Mouse (Mus musculus): ENCODE data around the gene Plekha1. TPM values are rescaled to one million over a fixed set of nuclear protein-coding genes. Genes with fewer than 3 reads are reported as not detected.

Plekha1 gene
- polyA plus RNA-seq, 1 experiment from 2014 or later, result 39.5 TPM

DNA sequence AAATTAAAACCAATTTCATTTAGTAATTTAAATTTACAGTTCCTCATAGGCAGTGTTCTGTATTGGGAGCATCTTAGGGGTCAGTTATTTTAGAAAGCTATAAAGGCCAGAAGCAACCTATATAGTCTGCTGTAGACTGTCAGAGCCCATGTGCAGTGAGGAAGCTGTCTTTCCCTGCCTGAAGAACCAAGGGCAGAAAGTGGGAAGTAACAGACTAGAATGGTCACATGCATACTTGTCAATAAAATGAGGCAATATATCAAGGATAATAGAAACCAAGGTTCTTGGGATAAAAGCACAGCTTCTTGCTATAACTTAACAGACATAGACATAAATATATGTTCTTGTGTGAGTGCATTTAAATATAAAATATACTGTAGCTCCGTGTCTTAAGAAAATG is 37.4 kb downstream of the Plekha1 start:
- Histone ChIP-seq H3K9me3 (no peaks in the 10 kb centered on the region), H3K27ac (no peak overlapping the region), H3K4me3 (no peak overlapping the region), H3K4me1 (replicated peaks) (no peaks in the 10 kb centered on the region), H3K27me3 (ENCODE audit: insufficient read depth, poor library complexity, severe bottlenecking) (no peaks in the 10 kb centered on the region), H3K36me3 (peaks cover 53% of the 10 kb centered on the region)
- 95% methylated on average over 1 of the region's 1 CpGs for WGBS
- DNase-seq (ENCODE audit: low spot score), result no peak

- H3K27ac ChIP-seq, result no peak overlapping the region
- no peaks in the 10 kb centered on the region for H3K9me3 ChIP-seq
- WGBS, result 90% methylated on average over 16 of the region's 16 CpGs
- peaks cover 52% of the 10 kb centered on the region for H3K36me3 ChIP-seq
- no peaks in the 10 kb centered on the region for H3K4me1 ChIP-seq (replicated peaks)
- H3K4me3 ChIP-seq, result no peak overlapping the region
- DNase-seq (ENCODE audit: low spot score), result no peak
- H3K27me3 ChIP-seq (ENCODE audit: insufficient read depth, poor library complexity, severe bottlenecking), result no peaks in the 10 kb centered on the region
Observed at GRCm38 (mm10) chr7:130903505-130904074, 38.0 kb downstream of the Plekha1 start.

DNA sequence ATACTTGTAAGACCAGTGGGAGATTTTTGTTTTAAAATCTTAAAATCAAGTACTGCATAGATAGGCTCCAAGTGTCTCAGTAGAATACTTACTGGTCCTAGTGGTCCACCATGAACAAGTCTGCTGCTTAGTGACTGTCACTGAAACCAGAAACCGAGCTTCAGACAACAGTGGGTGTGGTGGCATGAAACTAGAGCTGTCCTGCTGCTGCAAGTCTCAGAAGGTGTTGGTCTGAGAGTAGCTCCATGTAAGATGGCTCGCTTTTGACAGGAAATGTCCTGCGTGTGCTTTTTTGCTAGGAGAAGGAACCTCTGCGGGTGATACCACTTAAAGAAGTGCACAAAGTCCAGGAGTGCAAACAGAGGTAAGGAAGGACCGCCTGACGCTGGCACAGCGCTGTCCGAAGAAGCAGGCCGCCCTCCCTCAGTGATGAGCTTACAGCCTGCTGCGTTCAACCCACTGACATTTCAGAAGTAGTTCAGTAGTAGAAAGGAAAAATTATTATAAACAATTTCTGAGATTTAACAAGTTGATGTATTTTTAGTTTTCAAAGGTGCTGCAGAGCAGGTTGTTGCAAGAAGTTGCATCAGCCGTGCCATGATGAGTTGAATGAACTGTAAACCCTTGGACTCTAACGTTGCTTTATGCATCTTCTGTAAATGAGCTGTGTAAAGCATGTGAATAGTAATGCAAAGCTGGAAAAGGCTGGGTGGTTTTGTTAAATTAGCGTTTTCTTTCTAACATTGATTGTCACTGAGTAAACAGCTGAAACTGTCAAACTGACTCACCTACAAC is 39.2 kb downstream of the Plekha1 start:
- Histone ChIP-seq H3K9me3 (no peaks in the 10 kb centered on the region), H3K27ac (no peak overlapping the region), H3K4me3 (no peak overlapping the region), H3K27me3 (ENCODE audit: insufficient read depth, poor library complexity, severe bottlenecking) (no peaks in the 10 kb centered on the region), H3K4me1 (replicated peaks) (no peaks in the 10 kb centered on the region), H3K36me3 (peaks cover 54% of the 10 kb centered on the region)
- WGBS, result 92% methylated on average over 13 of the region's 13 CpGs
- no peak for DNase-seq (ENCODE audit: low spot score)

DNA sequence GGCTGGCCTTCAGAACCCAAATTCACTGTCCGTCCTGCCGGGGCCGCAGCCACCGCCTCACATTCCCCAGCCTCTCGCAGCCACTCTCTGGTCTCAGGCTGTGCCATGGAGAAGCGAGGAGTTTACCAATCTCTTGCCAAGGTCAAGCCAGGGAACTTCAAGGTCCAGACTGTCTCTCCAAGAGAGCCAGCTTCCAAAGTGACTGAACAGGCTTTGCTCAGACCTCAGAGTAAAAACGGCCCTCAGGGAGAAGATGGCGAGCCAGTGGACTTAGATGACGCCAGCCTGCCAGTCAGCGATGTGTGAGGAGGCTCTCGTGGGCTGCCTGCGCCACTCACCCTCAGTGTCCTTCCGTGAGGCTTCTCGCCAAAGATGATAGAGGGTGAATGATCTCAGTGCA is 45.3 kb downstream of the Plekha1 start:
- no peak overlapping the region for H3K4me3 ChIP-seq
- H3K27ac ChIP-seq, result no peak overlapping the region
- H3K27me3 ChIP-seq (ENCODE audit: insufficient read depth, poor library complexity, severe bottlenecking), result no peaks in the 10 kb centered on the region
- peaks cover 47% of the 10 kb centered on the region for H3K36me3 ChIP-seq
- no peaks in the 10 kb centered on the region for H3K4me1 ChIP-seq (replicated peaks)
- no peak for DNase-seq (ENCODE audit: low spot score)
- H3K9me3 ChIP-seq, result no peaks in the 10 kb centered on the region
- WGBS, result 94% methylated on average over 14 of the region's 14 CpGs

GRCm38 (mm10) chr7:130914693-130915363 is 49.3 kb downstream of the Plekha1 start:
- no peaks in the 10 kb centered on the region for H3K9me3 ChIP-seq
- H3K4me1 ChIP-seq (replicated peaks), result no peaks in the 10 kb centered on the region
- H3K4me3 ChIP-seq, result no peak overlapping the region
- no peaks in the 10 kb centered on the region for H3K27me3 ChIP-seq (ENCODE audit: insufficient read depth, poor library complexity, severe bottlenecking)
- no peak overlapping the region for H3K27ac ChIP-seq
- WGBS, result 64% methylated on average over 5 of the region's 5 CpGs
- H3K36me3 ChIP-seq, result peaks cover 33% of the 10 kb centered on the region
- DNase-seq (ENCODE audit: low spot score), result no peak

DNA sequence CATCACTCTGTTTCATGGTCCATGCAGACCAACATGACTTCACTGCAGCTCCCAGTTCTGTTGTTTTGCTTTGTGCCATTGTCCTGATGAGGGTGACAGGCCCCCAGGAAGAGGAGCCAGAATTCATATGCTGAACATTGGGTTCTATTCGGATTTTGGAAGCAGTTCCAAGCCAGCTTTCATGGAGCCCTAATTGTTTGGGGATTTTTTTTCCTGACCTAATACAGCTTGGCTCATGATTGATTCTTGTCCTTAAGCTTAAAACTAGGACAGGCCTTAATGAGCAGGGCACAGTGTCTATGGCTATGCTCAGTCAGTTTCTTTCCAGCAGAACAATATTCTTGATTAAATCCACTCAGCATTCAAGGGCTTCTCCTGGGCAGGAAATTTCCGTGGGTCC is 52.7 kb downstream of the Plekha1 start:
- no peak overlapping the region for H3K4me3 ChIP-seq
- DNase-seq (ENCODE audit: low spot score), result no peak
- 65% methylated on average over 2 of the region's 2 CpGs for WGBS
- no peak overlapping the region for H3K27ac ChIP-seq
- H3K9me3 ChIP-seq, result no peaks in the 10 kb centered on the region
- H3K27me3 ChIP-seq (ENCODE audit: insufficient read depth, poor library complexity, severe bottlenecking), result no peaks in the 10 kb centered on the region
- H3K4me1 ChIP-seq (replicated peaks), result no peaks in the 10 kb centered on the region
- peaks cover 11% of the 10 kb centered on the region for H3K36me3 ChIP-seq

DNA sequence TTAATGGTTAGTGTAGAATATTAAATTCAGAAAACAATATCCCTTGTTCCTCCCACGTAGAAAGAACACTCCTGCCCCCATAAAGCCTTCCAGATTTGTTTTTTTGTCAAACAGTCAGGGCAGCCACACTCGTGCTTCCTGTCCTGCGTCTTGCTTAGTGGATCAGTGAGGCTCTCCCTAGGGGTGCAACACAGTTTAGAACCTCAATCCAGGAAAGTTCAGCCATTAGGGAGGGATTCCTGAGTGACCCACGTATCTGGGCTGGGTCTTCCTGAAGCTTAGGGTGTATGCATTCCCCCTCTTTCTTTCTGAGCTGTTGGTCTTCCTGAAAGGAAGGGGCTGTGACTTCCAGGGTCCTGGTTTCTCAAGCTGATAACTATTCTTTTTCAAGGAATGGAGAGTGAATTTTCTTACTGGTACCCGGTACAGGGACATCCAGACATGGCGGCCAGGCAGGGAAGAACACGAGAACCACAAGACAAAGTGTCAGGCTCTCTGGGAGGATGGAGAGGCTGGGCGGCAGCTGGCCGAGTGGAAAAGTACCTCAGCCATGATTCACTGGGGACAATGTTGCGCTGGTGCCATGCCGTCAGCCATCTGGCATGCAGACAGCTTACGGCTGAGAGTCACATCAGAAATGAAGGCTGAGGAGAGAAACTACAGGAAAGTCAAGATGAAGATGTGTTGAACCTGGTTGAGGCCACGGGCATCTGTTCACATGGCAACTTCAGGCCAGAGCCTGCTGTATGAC is 57.6 kb downstream of the Plekha1 start:
- H3K4me1 ChIP-seq (replicated peaks), result no peaks in the 10 kb centered on the region
- peak; percentile 23 for DNase-seq (ENCODE audit: low spot score)
- H3K27me3 ChIP-seq (ENCODE audit: insufficient read depth, poor library complexity, severe bottlenecking), result no peaks in the 10 kb centered on the region
- 75% methylated on average over 13 of the region's 13 CpGs for WGBS
- H3K36me3 ChIP-seq, result no peaks in the 10 kb centered on the region
- 0 out of 2 replicates have a peak overlapping the region, but pooled peaks have one; percentile 23 for H3K27ac ChIP-seq
- no peaks in the 10 kb centered on the region for H3K9me3 ChIP-seq
- no peak overlapping the region for H3K4me3 ChIP-seq

GRCm38 (mm10) chr7:130930401-130930800 is 64.8 kb downstream of the Plekha1 start:
- Histone ChIP-seq H3K4me1 (replicated peaks) (peaks cover 4% of the 10 kb centered on the region), H3K4me3 (no peak overlapping the region), H3K27me3 (ENCODE audit: insufficient read depth, poor library complexity, severe bottlenecking) (peaks cover 34% of the 10 kb centered on the region), H3K9me3 (no peaks in the 10 kb centered on the region), H3K27ac (no peak overlapping the region), H3K36me3 (no peaks in the 10 kb centered on the region)
- no peak for DNase-seq (ENCODE audit: low spot score)
- 61% methylated on average over 3 of the region's 3 CpGs for WGBS

DNA sequence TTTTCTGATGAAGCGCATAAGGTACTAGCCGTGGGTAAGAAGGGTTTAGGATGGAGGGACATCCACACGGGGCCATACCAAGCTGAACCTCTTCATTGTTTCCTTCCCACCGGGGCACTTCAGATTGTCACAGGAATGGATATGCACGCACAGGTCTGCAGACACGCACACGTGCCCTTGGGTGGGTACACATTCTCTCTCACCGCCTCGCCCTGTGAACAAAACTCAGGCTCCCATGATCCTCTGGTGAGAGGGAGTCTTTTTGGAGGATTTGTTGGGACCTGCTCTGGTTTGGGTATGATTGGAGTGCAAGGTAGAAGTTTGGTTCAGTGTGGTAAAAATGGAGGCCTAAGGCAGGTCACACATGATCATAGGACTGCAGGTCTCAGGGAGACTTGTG is 67.4 kb downstream of the Plekha1 start:
- peaks cover 59% of the 10 kb centered on the region for H3K27me3 ChIP-seq (ENCODE audit: insufficient read depth, poor library complexity, severe bottlenecking)
- no peaks in the 10 kb centered on the region for H3K36me3 ChIP-seq
- peaks cover 19% of the 10 kb centered on the region for H3K4me1 ChIP-seq (replicated peaks)
- WGBS, result 87% methylated on average over 9 of the region's 9 CpGs
- H3K9me3 ChIP-seq, result no peaks in the 10 kb centered on the region
- no peak for DNase-seq (ENCODE audit: low spot score)
- H3K27ac ChIP-seq, result no peak overlapping the region
- H3K4me3 ChIP-seq, result no peak overlapping the region

- peaks cover 77% of the 10 kb centered on the region for H3K27me3 ChIP-seq (ENCODE audit: insufficient read depth, poor library complexity, severe bottlenecking)
- H3K4me3 ChIP-seq, result no peak overlapping the region
- 84% methylated on average over 4 of the region's 4 CpGs for WGBS
- H3K4me1 ChIP-seq (replicated peaks), result peaks cover 19% of the 10 kb centered on the region
- no peak overlapping the region for H3K27ac ChIP-seq
- H3K36me3 ChIP-seq, result no peaks in the 10 kb centered on the region
- DNase-seq (ENCODE audit: low spot score), result no peak
- no peaks in the 10 kb centered on the region for H3K9me3 ChIP-seq
Observed at GRCm38 (mm10) chr7:130934654-130935053, 69.1 kb downstream of the Plekha1 start.

DNA sequence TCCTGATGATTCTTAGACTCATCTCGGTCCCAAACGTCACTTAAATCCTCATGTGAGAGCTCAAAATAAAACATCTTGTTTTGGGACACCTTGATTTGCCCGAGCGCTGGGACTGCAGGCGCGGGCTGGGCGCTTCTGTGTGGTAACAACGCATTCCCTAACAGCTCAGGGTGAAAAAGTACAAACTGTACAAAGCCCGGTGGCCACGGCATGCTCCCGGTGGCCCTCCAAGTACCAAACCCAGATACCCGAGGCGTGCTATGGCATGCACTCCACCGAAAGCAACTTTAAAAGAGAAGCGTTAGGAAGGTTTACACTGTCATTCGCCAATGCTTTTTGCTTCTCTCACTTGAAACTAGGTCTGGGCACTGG is 69.9 kb downstream of the Plekha1 start:
- WGBS, result 12% methylated on average over 16 of the region's 16 CpGs
- Histone ChIP-seq H3K4me1 (replicated peaks) (peaks cover 19% of the 10 kb centered on the region), H3K36me3 (no peaks in the 10 kb centered on the region), H3K27me3 (ENCODE audit: insufficient read depth, poor library complexity, severe bottlenecking) (peaks cover 84% of the 10 kb centered on the region), H3K4me3 (peak overlapping the region; percentile 56), H3K27ac (no peak overlapping the region), H3K9me3 (no peaks in the 10 kb centered on the region)
- DNase-seq (ENCODE audit: low spot score), result peak; percentile 22

GRCm38 (mm10) chr7:130935793-130936471 is 70.4 kb downstream of the Plekha1 start, which contains the start of gene Htra1:
Gene Htra1, plus strand, starts transcription at chr7:130936111.
- under 1% methylated on average over 70 of the region's 70 CpGs for WGBS
- DNase-seq (ENCODE audit: low spot score), result peak; percentile 59
- peaks cover 89% of the 10 kb centered on the region for H3K27me3 ChIP-seq (ENCODE audit: insufficient read depth, poor library complexity, severe bottlenecking)
- no peaks in the 10 kb centered on the region for H3K9me3 ChIP-seq
- H3K36me3 ChIP-seq, result no peaks in the 10 kb centered on the region
- H3K4me1 ChIP-seq (replicated peaks), result peaks cover 19% of the 10 kb centered on the region
- peak within 1 kb of the TSS; percentile 35; the same call in 1 of the 2 replicates for H3K27ac ChIP-seq
- peak within 1 kb of the TSS; percentile 56 for H3K4me3 ChIP-seq

All from hindbrain, embryonic 10.5 days (tissue).